Mouse (Mus musculus) thymus, adult 2 months (tissue): ENCODE results near the gene Lrig3.

Source experiments
- CTCF ChIP-seq: fragments of 200-500 bp; IDR thresholded peaks from 2 replicates; pipeline ENCODE4 v1.5.1; 2012; ENCODE audit warnings: mild to moderate bottlenecking, control low read depth, low read length, moderate library complexity, borderline replicate concordance; ENCODE audit not compliant: control insufficient read depth, poor library complexity, insufficient read depth; ENCODE audit errors: extremely low read depth
- POLR2A ChIP-seq: fragments of 200-500 bp; IDR thresholded peaks from 2 replicates; pipeline ENCODE4 v1.6.1; 2012; ENCODE audit warnings: mild to moderate bottlenecking, low read length, control low read depth, moderate library complexity; ENCODE audit not compliant: control insufficient read depth, poor library complexity, insufficient read depth; ENCODE audit errors: extremely low read depth

- TF ChIP-seq POLR2A (no peak), CTCF (no peak)
Measured at GRCm38 (mm10) chr10:125948842-125949474, 17.0 kb upstream of the Lrig3 start.
